Mouse (Mus musculus): ENCODE data around the gene Mroh8.

- no peak for TF ChIP-seq CTCF (IDR thresholded peaks at IDR 0.05; ENCODE audit: low read depth)
- TF ChIP-seq EP300 (IDR thresholded peaks at IDR 0.05; ENCODE audit: low read depth): no peak
Observed at GRCm38 (mm10) chr2:157306091-157307032, 27.0 kb upstream of the Mroh8 start.
